Mouse (Mus musculus) limb, embryonic 12.5 days (tissue): Measurements from ENCODE around the gene Srrt. TPM values are rescaled to one million over a fixed set of nuclear protein-coding genes. Genes with fewer than 3 reads are reported as not detected.

Experiments
- ATAC-seq: fragments of 200-750 bp; cut with Nextera tagmentation; 2 replicates; pipeline ENCODE4 v1.8.0; 2017; ENCODE audit warnings: low read depth, moderate TSS enrichment; ENCODE audit not compliant: insufficient number of reproducible peaks, insufficient read depth, low FRiP score, low TSS enrichment
- H3K27ac ChIP-seq: fragments of 300-500 bp; sonication (generic); 2 replicates; pipeline ENCODE4 v1.5.1; 2016; ENCODE audit warnings: mild to moderate bottlenecking, moderate library complexity
- H3K27me3 ChIP-seq: fragments of 300-500 bp; sonication (generic); 2 replicates; pipeline ENCODE4 v1.6.1; 2016; ENCODE audit warnings: mild to moderate bottlenecking, moderate library complexity
- H3K36me3 ChIP-seq: fragments of 300-500 bp; sonication (generic); 2 replicates; pipeline ENCODE4 v1.6.1; 2016; ENCODE audit warnings: mild to moderate bottlenecking, moderate library complexity
- H3K4me1 ChIP-seq: fragments of 300-500 bp; sonication (generic); replicated peaks from 2 replicates; pipeline ENCODE4 v1.6.1; 2016
- H3K4me2 ChIP-seq: fragments of 300-500 bp; sonication (generic); 2 replicates; pipeline ENCODE4 v1.6.1; 2016; ENCODE audit warnings: mild to moderate bottlenecking, moderate library complexity
- H3K4me3 ChIP-seq: fragments of 300-500 bp; sonication (generic); replicated peaks from 2 replicates; pipeline ENCODE4 v1.5.1; 2016; ENCODE audit warnings: mild to moderate bottlenecking
- H3K9ac ChIP-seq: fragments of 300-500 bp; sonication (generic); replicated peaks from 2 replicates; pipeline ENCODE4 v1.6.1; 2016; ENCODE audit warnings: mild to moderate bottlenecking, moderate library complexity
- H3K9me3 ChIP-seq: fragments of 300-500 bp; sonication (generic); 2 replicates; pipeline ENCODE4 v1.6.1; 2016; ENCODE audit warnings: mild to moderate bottlenecking, moderate library complexity
- WGBS: fragments of 180-500 bp; shearing (Covaris S2); methylation state at CpG from one replicate; pipeline ENCODE4 v1.1.7; 2016; 5-methylcytosine and 5-hydroxymethylcytosine counted together
- polyA plus RNA-seq: library from polyadenylated mRNA; unstranded; fragments of >200 nt; fragmentation: Nextera tagmentation; extraction: Ambion mirVana; gene quantifications from 2 replicates; pipeline ENCODE4 v1.2.1, GENCODE M21; 2016

The Srrt gene
- polyA plus RNA-seq, 1 experiment from 2014 or later, result 182 TPM

DNA sequence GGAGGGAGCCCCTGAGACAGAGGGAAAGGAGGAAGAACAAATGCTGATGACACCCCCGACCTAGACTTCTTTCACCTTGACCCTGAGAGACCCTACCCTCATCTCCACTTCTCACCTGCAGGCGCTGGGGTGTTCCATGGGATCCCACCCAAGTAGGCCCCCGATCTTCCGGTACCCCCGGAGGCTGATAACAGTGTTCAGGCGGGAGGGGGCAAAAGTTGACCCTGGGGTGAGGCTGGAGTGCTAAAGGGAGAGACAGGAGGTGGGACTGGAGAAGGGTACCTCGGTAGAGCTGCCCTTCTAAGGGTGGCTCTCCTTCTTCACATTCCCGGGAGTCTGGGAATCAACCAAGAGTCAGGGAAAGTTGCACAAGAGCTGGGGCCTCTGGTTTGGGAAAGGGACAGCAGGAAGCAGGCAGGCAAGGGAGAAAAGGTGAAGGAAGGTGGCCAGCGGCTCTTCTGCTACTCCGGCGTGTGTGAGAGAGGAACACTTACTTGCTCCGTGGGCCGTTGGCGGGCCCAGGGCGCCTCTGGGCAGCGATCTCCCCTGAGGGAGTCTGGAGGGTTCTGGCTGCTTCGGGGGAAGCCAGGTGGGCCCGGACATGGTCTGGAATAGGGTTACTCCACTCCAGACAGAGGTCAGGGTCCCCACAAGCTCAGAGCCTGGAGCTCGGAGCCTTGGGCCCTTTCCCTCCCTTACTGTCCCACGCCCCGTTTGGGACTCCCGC is 6.2 kb upstream of the Srrt start:
- Histone ChIP-seq H3K27ac (peak overlapping the region; percentile 97), H3K4me1 (peaks cover 36% of the 10 kb centered on the region), H3K9ac (peak overlapping the region; percentile 91), H3K27me3 (no peaks in the 10 kb centered on the region), H3K4me2 (peak overlapping the region; percentile 96), H3K36me3 (peaks cover 54% of the 10 kb centered on the region), H3K4me3 (peak overlapping the region; percentile 76), H3K9me3 (0 out of 2 replicates have a peak, but pooled peaks cover 5% of the 10 kb centered on the region)
- WGBS, result 2% methylated on average over 22 of the region's 22 CpGs
- peak; percentile 48 for ATAC-seq

DNA sequence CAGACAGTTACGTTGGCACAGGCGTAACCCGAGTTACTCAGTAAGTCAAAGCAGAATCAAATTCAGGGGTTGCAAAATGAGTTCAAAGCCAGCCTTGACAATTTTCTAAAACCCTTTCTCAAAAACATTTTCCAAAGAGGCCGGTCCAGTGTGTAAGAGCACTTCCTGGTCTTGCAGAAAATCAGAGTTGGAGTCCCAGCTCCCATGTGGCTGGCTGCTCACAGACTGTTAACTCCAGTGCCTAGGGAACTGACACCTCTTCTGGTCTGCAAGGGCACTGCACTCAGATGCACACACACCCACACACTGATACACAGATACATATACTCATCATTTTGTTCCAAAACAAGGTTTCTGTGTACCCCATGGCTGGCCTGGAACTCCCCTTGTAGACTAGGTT is 882 bp upstream of the Srrt start:
- Histone ChIP-seq H3K4me2 (peak overlapping the region; percentile 67), H3K36me3 (peaks cover 70% of the 10 kb centered on the region), H3K9ac (peak overlapping the region; percentile 97; the same call in 1 of the 2 replicates), H3K4me1 (peaks cover 54% of the 10 kb centered on the region), H3K4me3 (peak overlapping the region; percentile 95), H3K9me3 (0 out of 2 replicates have a peak, but pooled peaks cover 7% of the 10 kb centered on the region), H3K27ac (peak overlapping the region; percentile 93), H3K27me3 (no peaks in the 10 kb centered on the region)
- 92% methylated on average over 4 of the region's 4 CpGs for WGBS
- ATAC-seq, result no peak

DNA sequence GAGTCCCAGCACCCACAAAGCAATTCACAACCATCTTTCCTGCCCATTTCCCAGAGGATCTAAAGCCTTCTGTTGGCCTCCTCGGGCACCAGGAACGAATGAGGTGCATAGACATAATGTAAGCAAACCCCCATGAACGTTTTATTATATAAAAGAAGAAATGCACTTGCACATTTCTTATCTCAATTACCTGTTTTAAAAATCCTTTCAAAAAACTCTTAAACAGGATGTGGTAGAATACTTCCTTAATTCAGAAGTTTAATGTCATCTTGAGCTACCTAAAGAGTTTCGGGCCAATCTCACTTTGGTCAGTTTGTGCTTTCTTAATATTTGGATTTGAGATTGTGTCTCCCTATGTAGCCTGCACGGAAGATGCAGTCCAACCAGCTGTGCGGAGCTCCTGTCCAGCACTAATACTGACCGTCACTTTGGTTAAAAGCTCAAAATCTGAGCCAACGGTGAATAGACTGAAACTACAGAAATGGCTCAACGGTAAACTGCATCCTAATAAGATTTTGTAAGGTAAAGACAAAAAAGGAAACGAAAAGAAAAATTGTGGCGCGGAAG is 952 bp downstream of the Srrt start:
- Histone ChIP-seq H3K9me3 (0 out of 2 replicates have a peak, but pooled peaks cover 7% of the 10 kb centered on the region), H3K36me3 (peaks cover 78% of the 10 kb centered on the region), H3K4me2 (peak overlapping the region; percentile 67), H3K4me1 (peaks cover 36% of the 10 kb centered on the region), H3K4me3 (peak overlapping the region; percentile 95), H3K27ac (peak overlapping the region; percentile 93), H3K27me3 (no peaks in the 10 kb centered on the region), H3K9ac (peak overlapping the region; percentile 97)
- 18% methylated on average over 12 of the region's 12 CpGs for WGBS
- ATAC-seq, result no peak

DNA sequence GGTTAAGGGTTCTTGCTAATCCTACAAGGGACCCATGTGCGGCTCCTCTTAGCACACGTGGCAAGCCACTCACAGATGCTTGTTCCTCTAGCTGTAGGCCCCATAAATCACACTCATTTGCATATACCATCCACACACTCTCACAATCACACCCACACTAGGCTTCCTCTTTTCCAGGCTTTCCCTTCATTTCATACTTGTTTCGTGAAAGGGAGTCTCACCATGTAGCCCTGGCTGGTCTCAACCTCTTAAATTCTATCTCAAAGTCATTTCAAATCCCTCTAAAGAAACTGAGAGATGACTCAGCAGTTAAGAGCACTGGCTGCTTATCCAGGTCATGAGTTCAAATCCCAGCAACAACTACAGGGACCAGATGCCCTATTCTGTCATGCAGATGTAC is 1.7 kb downstream of the Srrt start:
- Histone ChIP-seq H3K4me1 (peaks cover 34% of the 10 kb centered on the region), H3K4me3 (peak overlapping the region; percentile 95), H3K27ac (no peak overlapping the region), H3K4me2 (peak overlapping the region; percentile 67), H3K9me3 (0 out of 2 replicates have a peak, but pooled peaks cover 7% of the 10 kb centered on the region), H3K27me3 (no peaks in the 10 kb centered on the region), H3K36me3 (peaks cover 78% of the 10 kb centered on the region), H3K9ac (0 out of 2 replicates have a peak overlapping the region, but pooled peaks have one; percentile 1)
- ATAC-seq, result no peak
- WGBS, result 45% methylated on average over 3 of the region's 3 CpGs

DNA sequence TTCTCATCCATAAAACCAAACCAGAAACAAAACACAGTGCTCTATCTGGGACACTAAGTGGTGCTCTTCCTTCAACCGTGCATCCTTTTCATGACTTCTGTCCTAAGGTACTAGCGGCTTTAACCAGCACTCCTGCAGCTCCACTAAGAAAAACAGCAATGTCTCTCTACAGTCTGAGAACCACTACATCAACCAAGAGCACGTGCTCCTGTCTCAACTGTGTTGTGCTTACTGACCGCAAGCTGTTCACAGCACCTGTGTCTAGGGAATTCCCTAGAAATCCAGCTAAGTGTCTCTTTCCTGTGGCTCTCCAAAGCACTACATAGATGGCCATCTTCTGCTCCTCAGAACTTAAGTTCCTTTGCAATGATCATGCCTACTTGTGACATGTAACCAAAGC is 2.7 kb downstream of the Srrt start:
- no peaks in the 10 kb centered on the region for H3K27me3 ChIP-seq
- H3K4me3 ChIP-seq, result peak overlapping the region; percentile 95
- H3K27ac ChIP-seq, result peak overlapping the region; percentile 25; the same call in 1 of the 2 replicates
- peak overlapping the region; percentile 67 for H3K4me2 ChIP-seq
- peaks cover 34% of the 10 kb centered on the region for H3K4me1 ChIP-seq
- WGBS, result 53% methylated on average over 4 of the region's 4 CpGs
- ATAC-seq, result no peak
- H3K36me3 ChIP-seq, result peaks cover 78% of the 10 kb centered on the region
- H3K9ac ChIP-seq, result peak overlapping the region; percentile 42
- H3K9me3 ChIP-seq, result 0 out of 2 replicates have a peak, but pooled peaks cover 7% of the 10 kb centered on the region

DNA sequence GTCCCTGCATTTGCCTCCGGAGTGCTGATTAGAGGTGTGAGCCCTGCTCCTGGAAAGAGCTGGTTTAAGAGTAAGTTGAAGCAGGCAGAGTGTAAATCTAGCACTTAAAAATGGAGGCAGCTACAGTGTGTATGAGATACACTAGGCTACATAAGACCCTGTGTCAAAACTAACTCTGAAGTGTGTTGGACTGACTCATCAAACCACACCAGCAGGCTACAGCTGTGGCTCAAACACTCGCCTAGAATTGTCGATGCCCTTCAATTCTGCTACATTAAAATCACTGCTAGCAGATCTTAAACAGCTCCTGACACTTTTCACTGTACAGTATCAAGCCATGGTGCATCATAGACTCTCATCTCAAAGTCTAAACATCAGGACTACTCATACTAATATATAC is 3.3 kb downstream of the Srrt start:
- no peaks in the 10 kb centered on the region for H3K27me3 ChIP-seq
- no peak for ATAC-seq
- H3K9me3 ChIP-seq, result 0 out of 2 replicates have a peak, but pooled peaks cover 7% of the 10 kb centered on the region
- peak overlapping the region; percentile 67; the same call in 1 of the 2 replicates for H3K4me2 ChIP-seq
- 0 out of 2 replicates have a peak overlapping the region, but pooled peaks have one; percentile 31 for H3K9ac ChIP-seq
- 87% methylated on average over 3 of the region's 3 CpGs for WGBS
- peaks cover 78% of the 10 kb centered on the region for H3K36me3 ChIP-seq
- peak overlapping the region; percentile 25; the same call in 1 of the 2 replicates for H3K27ac ChIP-seq
- peaks cover 34% of the 10 kb centered on the region for H3K4me1 ChIP-seq
- peak overlapping the region; percentile 95; the same call in 1 of the 2 replicates for H3K4me3 ChIP-seq

DNA sequence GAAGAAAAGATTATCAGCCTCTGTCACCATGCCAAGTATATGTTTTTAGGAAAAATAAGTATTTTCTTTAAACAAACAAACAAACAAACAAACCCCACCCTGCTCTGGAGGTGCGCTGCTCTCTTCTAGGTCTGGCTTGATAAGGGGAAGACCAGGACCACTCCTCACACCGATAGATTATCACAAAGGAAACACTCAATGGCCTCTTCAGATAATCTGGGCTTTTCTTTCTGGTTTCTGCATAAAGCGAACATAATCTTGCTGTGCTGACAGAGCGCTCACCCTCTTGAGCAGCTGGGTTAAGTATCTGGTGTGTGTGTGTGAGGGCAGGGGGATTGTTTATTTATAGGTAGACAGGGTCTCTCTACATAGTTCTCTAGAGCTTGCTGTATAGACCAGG is 3.9 kb downstream of the Srrt start:
- 88% methylated on average over 4 of the region's 4 CpGs for WGBS
- Histone ChIP-seq H3K27me3 (no peaks in the 10 kb centered on the region), H3K36me3 (peaks cover 78% of the 10 kb centered on the region), H3K4me3 (no peak overlapping the region), H3K9ac (no peak overlapping the region), H3K4me2 (no peak overlapping the region), H3K9me3 (0 out of 2 replicates have a peak, but pooled peaks cover 2% of the 10 kb centered on the region), H3K4me1 (peaks cover 34% of the 10 kb centered on the region), H3K27ac (no peak overlapping the region)
- no peak for ATAC-seq

DNA sequence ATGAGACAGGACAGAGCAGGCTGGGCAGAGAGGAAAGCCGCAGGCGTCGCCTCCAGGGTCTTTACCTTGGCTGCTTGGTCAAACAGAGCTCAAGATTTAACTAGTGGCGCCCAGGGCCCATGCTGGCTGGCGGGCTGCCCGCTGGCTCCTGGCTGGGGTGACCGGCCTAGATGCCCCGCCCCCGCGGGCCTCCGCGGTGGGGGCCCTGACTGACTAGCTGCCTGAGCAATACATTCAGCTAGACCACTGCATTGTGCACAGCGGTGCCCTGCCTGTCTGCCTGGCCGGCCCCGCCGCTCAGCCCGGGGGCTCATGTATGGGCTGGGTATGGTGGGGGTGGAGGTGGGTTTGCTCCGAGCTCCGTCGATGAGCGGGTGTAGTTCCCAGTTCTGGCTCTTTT is 6.2 kb downstream of the Srrt start:
- ATAC-seq, result no peak

DNA sequence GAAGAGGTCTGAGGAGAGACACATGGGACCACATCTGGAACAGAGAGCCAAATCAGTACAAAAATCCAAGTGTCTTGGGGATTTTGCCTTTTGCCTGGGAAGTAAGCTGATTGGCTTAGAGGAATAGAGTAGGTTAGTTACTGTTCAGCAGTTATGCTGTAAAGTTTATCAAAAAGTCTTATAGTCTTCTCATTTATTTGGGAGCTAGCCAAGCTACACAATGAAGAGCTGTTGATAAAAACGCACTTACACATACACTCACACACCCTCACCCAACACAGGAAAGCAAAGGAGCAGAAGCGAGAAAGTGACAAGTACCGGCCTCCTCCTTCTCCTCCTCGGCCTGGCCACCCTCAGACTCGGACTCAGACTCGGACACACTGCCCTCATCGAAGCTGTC is 8.2 kb downstream of the Srrt start:
- no peaks in the 10 kb centered on the region for H3K9me3 ChIP-seq
- no peak overlapping the region for H3K4me2 ChIP-seq
- H3K9ac ChIP-seq, result no peak overlapping the region
- H3K27me3 ChIP-seq, result no peaks in the 10 kb centered on the region
- H3K27ac ChIP-seq, result no peak overlapping the region
- no peak overlapping the region for H3K4me3 ChIP-seq
- peaks cover 93% of the 10 kb centered on the region for H3K36me3 ChIP-seq
- ATAC-seq, result no peak
- 86% methylated on average over 7 of the region's 7 CpGs for WGBS
- peaks cover 17% of the 10 kb centered on the region for H3K4me1 ChIP-seq

More for the DNA sequence above, 6.2 kb downstream of the Srrt start:
- Histone ChIP-seq H3K9me3 (no peaks in the 10 kb centered on the region), H3K4me3 (no peak overlapping the region), H3K9ac (no peak overlapping the region), H3K36me3 (peaks cover 97% of the 10 kb centered on the region), H3K4me1 (peaks cover 25% of the 10 kb centered on the region), H3K27me3 (no peaks in the 10 kb centered on the region), H3K27ac (no peak overlapping the region), H3K4me2 (no peak overlapping the region)
- 87% methylated on average over 21 of the region's 21 CpGs for WGBS

DNA sequence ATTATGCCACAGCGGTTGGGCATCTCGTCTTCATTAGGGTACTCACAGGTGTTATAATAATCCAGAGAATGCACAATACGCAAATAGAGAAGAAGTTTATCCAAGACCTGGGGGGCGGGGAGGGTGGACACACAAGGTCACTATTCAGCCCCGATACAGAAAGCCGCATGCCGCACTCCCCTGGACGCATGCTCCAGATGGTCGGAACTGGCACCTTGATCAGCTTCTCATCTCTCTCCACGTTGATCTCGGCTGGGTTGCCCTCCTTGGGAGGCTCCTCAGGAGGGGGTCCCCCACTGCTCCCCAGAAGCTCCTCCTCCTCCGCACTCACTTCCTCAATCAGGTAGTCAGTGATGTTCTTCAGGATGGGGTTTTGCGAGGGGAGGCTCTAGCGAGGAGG is 10.3 kb downstream of the Srrt start:
- H3K27ac ChIP-seq, result no peak overlapping the region
- H3K36me3 ChIP-seq, result peaks cover 72% of the 10 kb centered on the region
- H3K27me3 ChIP-seq, result peaks cover 14% of the 10 kb centered on the region
- H3K9me3 ChIP-seq, result no peaks in the 10 kb centered on the region
- peaks cover 22% of the 10 kb centered on the region for H3K4me1 ChIP-seq
- H3K4me3 ChIP-seq, result no peak overlapping the region
- H3K4me2 ChIP-seq, result no peak overlapping the region
- 90% methylated on average over 14 of the region's 14 CpGs for WGBS
- no peak overlapping the region for H3K9ac ChIP-seq
- no peak for ATAC-seq

DNA sequence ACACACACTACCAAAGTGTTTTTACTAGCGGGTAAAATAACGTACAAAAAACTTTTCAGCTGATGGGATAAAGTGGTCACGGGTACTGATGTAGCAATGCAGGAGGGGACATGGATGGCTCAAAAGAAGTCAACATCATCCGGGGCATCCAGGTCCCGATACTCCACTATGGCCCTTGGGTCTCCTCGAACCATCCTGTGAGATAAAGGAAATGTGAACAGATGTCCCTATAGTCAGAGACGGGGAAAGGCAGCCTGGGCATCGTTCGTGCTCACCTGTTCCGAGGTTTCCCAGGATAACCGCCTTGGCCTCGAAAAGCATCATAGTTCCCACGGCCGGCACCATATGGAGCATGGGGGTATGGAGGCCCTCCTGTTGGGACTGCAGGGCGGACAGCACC is 11.8 kb downstream of the Srrt start:
- no peak overlapping the region for H3K9ac ChIP-seq
- no peak for ATAC-seq
- peaks cover 22% of the 10 kb centered on the region for H3K4me1 ChIP-seq
- 91% methylated on average over 15 of the region's 15 CpGs for WGBS
- no peak overlapping the region for H3K4me2 ChIP-seq
- H3K9me3 ChIP-seq, result no peaks in the 10 kb centered on the region
- H3K27me3 ChIP-seq, result peaks cover 28% of the 10 kb centered on the region
- no peak overlapping the region for H3K27ac ChIP-seq
- H3K36me3 ChIP-seq, result peaks cover 58% of the 10 kb centered on the region
- no peak overlapping the region for H3K4me3 ChIP-seq
